Comparison of ENCODE assay signal across 17 mouse cellular contexts in genomic region chr5:129208845-129209244, GRCm38 (mm10).
"Had no signal": no experiment of that assay in that cellular context is flagged by ENCODE, and none has a peak within 500 bp of the region (broad histone marks: within the 10 kb centered on the region; RNA-seq: fewer than 3 reads in every experiment).

No protein-coding gene starts in this region.

- H3K9me3 ChIP-seq: limb, embryonic 12.5 days; liver, embryonic 15.5 days; neural tube, embryonic 13.5 days; stomach, embryonic 15.5 days had no signal

- H3K4me1 ChIP-seq: liver, embryonic 15.5 days; stomach, embryonic 15.5 days had no signal

- H3K4me2 ChIP-seq: limb, embryonic 12.5 days; liver, embryonic 15.5 days; midbrain, embryonic 11.5 days; neural tube, embryonic 13.5 days; stomach, embryonic 15.5 days had no signal

- H3K4me3 ChIP-seq: limb, embryonic 12.5 days; liver, embryonic 15.5 days; neural tube, embryonic 13.5 days; stomach, embryonic 15.5 days had no signal

- H3K27me3 ChIP-seq: limb, embryonic 12.5 days; liver, embryonic 15.5 days had no signal

- H3K27ac ChIP-seq: limb, embryonic 12.5 days; liver, embryonic 15.5 days; neural tube, embryonic 13.5 days; stomach, embryonic 15.5 days had no signal

- ATAC-seq: lung, postnatal 0 days; midbrain, embryonic 16.5 days had no signal

- DNase-seq: kidney, adult 11 months; kidney, postnatal 14 days; layer of hippocampus, adult 9-11 months; layer of hippocampus, postnatal 36 days; lung, adult 2 months; lung, postnatal 4 days; retina, postnatal 1 day; right cerebral cortex, postnatal 14 days; thymus, adult 2 months; thymus, postnatal 25 days had no signal

- H3K9ac ChIP-seq: limb, embryonic 12.5 days; liver, embryonic 15.5 days; neural tube, embryonic 13.5 days; stomach, embryonic 15.5 days had no signal

- H3K36me3 ChIP-seq: limb, embryonic 12.5 days; liver, embryonic 15.5 days; neural tube, embryonic 13.5 days; stomach, embryonic 15.5 days had no signal
